Mouse (Mus musculus): ENCODE data around the gene Gm10778.

DNA sequence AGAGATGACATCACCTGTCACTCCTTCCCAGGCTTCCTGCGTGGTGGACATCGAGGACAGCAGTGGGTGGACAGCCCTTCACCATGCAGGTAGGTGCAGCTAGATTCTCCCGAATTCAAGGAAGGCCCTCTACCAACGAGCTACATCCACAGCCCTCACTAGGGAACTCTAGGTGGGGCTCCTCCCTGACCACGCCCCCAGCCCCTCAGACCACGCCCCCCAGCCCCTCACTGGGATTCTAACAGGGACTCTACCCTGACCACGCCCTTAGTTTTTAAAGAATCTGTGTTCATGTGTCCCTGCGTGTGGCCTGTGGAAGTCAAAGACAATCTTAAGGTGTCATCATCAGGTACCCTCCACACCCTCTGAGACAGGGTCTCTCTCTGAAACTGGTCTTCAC is 12.5 kb upstream of the Gm10778 start:
- TF ChIP-seq CTCF (IDR thresholded peaks at IDR 0.05; ENCODE audit: control insufficient read depth, insufficient read depth, insufficient replicate concordance, low read depth, low read length) (no peak), POLR2A (IDR thresholded peaks at IDR 0.05; ENCODE audit: control insufficient read depth, low read depth, low read length) (no peak)

Data from testis, adult 2 months (tissue).